Mouse (Mus musculus) embryonic facial prominence, embryonic 12.5 days (tissue): ENCODE measurements at regions not wholly inside any gene's neighbourhood (a gene's known extent, or its start where the extent isn't known, plus 50 kb on each side); places are given as distances from the start of the nearest gene placed in this dataset.

Source experiments
- ATAC-seq: fragments of 200-750 bp; cut with Nextera tagmentation; 2 replicates; pipeline ENCODE4 v1.8.0; 2017; ENCODE audit not compliant: insufficient number of reproducible peaks, insufficient read depth, low FRiP score, low TSS enrichment
- H3K27ac ChIP-seq: fragments of 300-500 bp; sonication (generic); 2 replicates; pipeline ENCODE4 v1.5.1; 2016; ENCODE audit warnings: mild to moderate bottlenecking
- H3K27me3 ChIP-seq: fragments of 300-500 bp; sonication (generic); 2 replicates; pipeline ENCODE4 v1.6.1; 2016; ENCODE audit warnings: mild to moderate bottlenecking, moderate library complexity
- H3K36me3 ChIP-seq: fragments of 300-500 bp; sonication (generic); 2 replicates; pipeline ENCODE4 v1.6.1; 2016; ENCODE audit warnings: mild to moderate bottlenecking
- H3K4me1 ChIP-seq: fragments of 300-500 bp; sonication (generic); 2 replicates; pipeline ENCODE4 v1.6.1; 2016
- H3K4me2 ChIP-seq: fragments of 300-500 bp; sonication (generic); replicated peaks from 2 replicates; pipeline ENCODE4 v1.6.1; 2016; ENCODE audit warnings: mild to moderate bottlenecking, moderate library complexity
- H3K4me3 ChIP-seq: fragments of 300-500 bp; sonication (generic); 2 replicates; pipeline ENCODE4 v1.5.1; 2016; ENCODE audit warnings: mild to moderate bottlenecking
- H3K9ac ChIP-seq: fragments of 300-500 bp; sonication (generic); 2 replicates; pipeline ENCODE4 v1.6.1; 2016; ENCODE audit warnings: mild to moderate bottlenecking, moderate library complexity
- H3K9me3 ChIP-seq: fragments of 300-500 bp; sonication (generic); 2 replicates; pipeline ENCODE4 v1.6.1; 2016; ENCODE audit warnings: mild to moderate bottlenecking, moderate library complexity
- WGBS: fragments of 180-500 bp; shearing (Covaris S2); methylation state at CpG from one replicate; pipeline ENCODE4 v1.1.7; 2016; 5-methylcytosine and 5-hydroxymethylcytosine counted together

GRCm38 (mm10) chr10:7265412-7265811, 53.4 kb upstream of the Cnksr3 start:
- H3K27ac ChIP-seq: no peak overlapping the region
- 37% methylated on average over 9 of the region's 9 CpGs for WGBS

GRCm38 (mm10) chr10:7264721-7265120, 52.7 kb upstream of the Cnksr3 start:
- H3K4me2 ChIP-seq: no peak overlapping the region
- no peak for ATAC-seq
- no peaks in the 10 kb centered on the region for H3K27me3 ChIP-seq
- no peak overlapping the region for H3K9ac ChIP-seq
- no peak overlapping the region for H3K27ac ChIP-seq
- 89% methylated on average over 4 of the region's 4 CpGs for WGBS
- H3K4me1 ChIP-seq: peaks cover 9% of the 10 kb centered on the region; the same call in 1 of the 2 replicates
- H3K36me3 ChIP-seq: no peaks in the 10 kb centered on the region
- H3K4me3 ChIP-seq: no peak overlapping the region
- H3K9me3 ChIP-seq: no peaks in the 10 kb centered on the region

More at GRCm38 (mm10) chr10:7265412-7265811, 53.4 kb upstream of the Cnksr3 start:
- Histone ChIP-seq H3K4me3 (no peak overlapping the region), H3K4me1 (peaks cover 3% of the 10 kb centered on the region; the same call in 1 of the 2 replicates), H3K9me3 (no peaks in the 10 kb centered on the region), H3K27me3 (no peaks in the 10 kb centered on the region), H3K4me2 (no peak overlapping the region), H3K9ac (no peak overlapping the region), H3K36me3 (no peaks in the 10 kb centered on the region)
- no peak for ATAC-seq
